Mouse (Mus musculus) heart, adult 2 months (tissue): Measurements from ENCODE around the gene Igfals. TPM values are rescaled to one million over a fixed set of nuclear protein-coding genes. Genes with fewer than 3 reads are reported as not detected.
A peak's percentile ranks its signal among the peaks of the same experiment; 100 is the strongest.

Experiments
- DNase-seq, 2 experiments: peaks; one replicate each; pipeline ENCODE4 v3.0.0; 2021
- H3K27ac ChIP-seq: fragments of 200-600 bp; 2 replicates; pipeline ENCODE4 v1.8.1; 2022
- H3K27me3 ChIP-seq: fragments of 200-500 bp; 2 replicates; pipeline ENCODE4 v1.6.1; 2012; ENCODE audit warnings: mild to moderate bottlenecking, low read length, inconsistent platforms, mixed read lengths; ENCODE audit not compliant: control insufficient read depth, insufficient read depth
- H3K36me3 ChIP-seq: fragments of 200-500 bp; 2 replicates; pipeline ENCODE4 v1.6.1; 2012; ENCODE audit warnings: low read length, inconsistent platforms; ENCODE audit not compliant: control insufficient read depth, insufficient read depth
- H3K4me1 ChIP-seq: fragments of 200-500 bp; 2 replicates; pipeline ENCODE4 v1.6.1; 2011; ENCODE audit warnings: low read length; ENCODE audit not compliant: control insufficient read depth, insufficient read depth
- H3K4me3 ChIP-seq: fragments of 200-600 bp; 2 replicates; pipeline ENCODE4 v1.8.1; 2022
- H3K79me2 ChIP-seq: fragments of 200-500 bp; replicated peaks from 2 replicates; pipeline ENCODE4 v1.6.1; 2012; ENCODE audit warnings: mild to moderate bottlenecking, inconsistent platforms, low read length, moderate library complexity, mixed read lengths; ENCODE audit not compliant: control insufficient read depth, insufficient read depth
- H3K9ac ChIP-seq: fragments of 200-500 bp; 2 replicates; pipeline ENCODE4 v1.6.1; 2012; ENCODE audit warnings: low read depth, mild to moderate bottlenecking, control low read depth, inconsistent platforms, low read length, mixed read lengths
- CTCF ChIP-seq: fragments of 200-600 bp; IDR thresholded peaks from 2 replicates; pipeline ENCODE4 v1.8.1; 2022; ENCODE audit warnings: antibody characterized with exemption, mild to moderate bottlenecking, moderate library complexity
- EP300 ChIP-seq: fragments of 200-500 bp; IDR thresholded peaks from 2 replicates; pipeline ENCODE4 v1.6.1; 2011; ENCODE audit warnings: low read depth, low read length, control low read depth; ENCODE audit not compliant: insufficient read depth
- POLR2A ChIP-seq: fragments of 200-500 bp; IDR thresholded peaks from 2 replicates; pipeline ENCODE4 v1.6.1; 2011; ENCODE audit warnings: mild to moderate bottlenecking, low read depth, low read length, control low read depth; ENCODE audit not compliant: insufficient read depth
- WGBS: fragments of 180-500 bp; shearing (Covaris S2); methylation state at CpG from one replicate; pipeline ENCODE4 v1.1.7; 2018; 5-methylcytosine and 5-hydroxymethylcytosine counted together
- intact Hi-C: fragments of 180-260 bp; cut with DNase I; formaldehyde crosslinking; loops from one replicate; pipeline ENCODE4 v1.15.1; 2025
- polyA plus RNA-seq: library from polyadenylated mRNA; depleted of rRNA; stranded (reverse); fragments of >200 nt; gene quantifications from 2 replicates; pipeline ENCODE4 v1.2.3, GENCODE M21; 2012
- total RNA-seq, 2 experiments: library from RNA; stranded (reverse); gene quantifications; 2 replicates each; pipeline ENCODE4 v1.2.3; 2021

Gene Igfals
- total and polyA plus RNA-seq, 3 experiments: 9.2 to 12.7 (median 11.7) TPM

DNA sequence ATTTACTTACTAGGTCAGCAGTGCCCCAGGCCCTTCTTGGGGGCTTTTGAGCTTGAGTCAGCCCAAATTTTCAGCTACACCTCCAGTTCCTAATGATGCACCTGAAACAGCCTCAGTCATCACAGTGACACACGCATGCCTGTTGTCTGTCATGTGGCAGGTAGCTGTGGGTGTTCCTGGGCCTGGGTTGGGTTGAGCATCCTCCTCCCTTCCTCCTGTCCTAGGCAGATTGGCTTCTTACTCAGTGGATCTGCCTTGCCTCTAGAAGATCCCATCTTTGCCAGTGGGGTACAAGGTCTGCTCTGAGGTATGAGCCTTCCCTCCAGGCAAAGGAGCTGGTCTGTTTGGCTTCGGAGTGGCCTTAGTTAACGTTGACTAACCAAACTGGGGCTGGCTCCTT is 23.1 kb downstream of the Igfals start:
- DNase-seq: no peak
- H3K4me3 ChIP-seq: no peak overlapping the region
- H3K27ac ChIP-seq: no peak overlapping the region
- intact Hi-C loops: no loop called here
- no peaks in the 10 kb centered on the region for H3K27me3 ChIP-seq
- 90% methylated on average over 3 of the region's 3 CpGs for WGBS
- no peaks in the 10 kb centered on the region for H3K79me2 ChIP-seq
- TF ChIP-seq CTCF (no peak), POLR2A (peak; percentile 49), EP300 (0 out of 2 replicates have a peak, but pooled peaks have one; percentile 27)
- H3K36me3 ChIP-seq: no peaks in the 10 kb centered on the region
- H3K4me1 ChIP-seq: peaks cover 10% of the 10 kb centered on the region
- H3K9ac ChIP-seq: no peak overlapping the region

DNA sequence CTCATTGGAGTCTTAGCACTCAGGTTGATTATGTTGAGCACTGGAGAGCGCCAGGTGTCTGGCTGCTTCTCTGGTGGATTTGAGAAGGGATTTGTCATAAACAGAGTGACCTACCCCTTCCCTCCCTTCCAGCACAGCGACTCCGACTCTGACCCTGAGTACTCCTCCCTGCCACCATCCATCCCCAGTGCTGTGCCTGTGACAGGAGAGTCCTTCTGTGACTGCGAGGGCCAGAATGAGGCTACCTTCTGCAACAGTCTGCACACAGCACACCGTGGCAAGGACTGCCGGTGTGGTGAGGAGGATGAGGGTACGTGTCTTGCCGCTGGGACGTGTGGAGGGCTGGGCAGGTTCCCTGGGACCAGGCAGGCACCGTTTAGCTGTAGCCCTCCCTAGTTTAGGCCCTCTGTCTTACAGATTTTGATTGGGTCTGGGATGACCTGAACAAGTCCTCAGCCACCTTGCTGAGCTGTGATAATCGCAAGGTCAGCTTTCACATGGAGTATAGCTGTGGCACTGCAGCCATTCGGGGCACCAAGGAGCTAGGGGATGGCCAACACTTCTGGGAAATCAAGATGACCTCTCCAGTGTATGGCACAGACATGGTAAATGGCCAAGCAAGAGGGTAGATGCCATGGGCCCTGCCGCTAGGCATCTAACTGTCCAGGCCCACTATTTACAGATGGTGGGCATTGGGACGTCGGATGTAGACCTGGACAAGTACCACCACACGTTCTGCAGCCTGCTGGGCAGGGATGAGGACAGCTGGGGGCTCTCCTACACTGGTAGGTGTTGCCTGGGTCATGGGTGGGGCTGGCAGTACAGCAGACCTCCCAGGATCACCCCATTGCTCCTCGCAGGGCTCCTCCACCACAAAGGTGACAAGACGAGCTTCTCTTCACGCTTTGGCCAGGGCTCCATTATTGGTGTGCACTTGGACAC is 24.6 kb downstream of the Igfals start:
- Histone ChIP-seq H3K27me3 (no peaks in the 10 kb centered on the region), H3K9ac (no peak overlapping the region), H3K4me3 (no peak overlapping the region), H3K27ac (no peak overlapping the region), H3K79me2 (no peaks in the 10 kb centered on the region), H3K4me1 (peaks cover 9% of the 10 kb centered on the region), H3K36me3 (no peaks in the 10 kb centered on the region)
- WGBS: 85% methylated on average over 19 of the region's 19 CpGs
- no peak for DNase-seq
- intact Hi-C loops: no loop called here
- TF ChIP-seq POLR2A (peak; percentile 44), EP300 (0 out of 2 replicates have a peak, but pooled peaks have one; percentile 6), CTCF (no peak)

DNA sequence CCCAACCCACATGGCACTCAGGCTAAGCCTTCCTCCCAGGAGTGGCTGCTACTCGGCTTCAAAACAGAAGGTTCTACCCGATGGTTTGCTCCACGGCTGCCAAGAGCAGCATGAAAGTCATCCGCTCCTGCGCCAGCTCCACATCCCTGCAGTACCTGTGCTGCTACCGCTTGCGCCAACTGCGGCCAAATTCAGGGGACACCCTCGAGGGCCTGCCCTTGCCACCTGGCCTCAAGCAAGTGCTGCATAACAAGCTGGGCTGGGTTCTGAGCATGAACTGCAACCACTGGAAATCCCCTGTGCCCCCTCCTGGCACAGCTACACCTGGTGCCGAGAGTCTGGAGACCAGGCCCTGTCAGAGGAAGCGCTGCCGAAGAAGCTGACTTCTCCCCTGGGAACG is 25.5 kb downstream of the Igfals start:
- WGBS: 71% methylated on average over 13 of the region's 13 CpGs
- no peaks in the 10 kb centered on the region for H3K79me2 ChIP-seq
- no peaks in the 10 kb centered on the region for H3K27me3 ChIP-seq
- peaks cover 7% of the 10 kb centered on the region; the same call in 1 of the 2 replicates for H3K4me1 ChIP-seq
- DNase-seq: no peak
- intact Hi-C loops: no loop called here
- H3K36me3 ChIP-seq: no peaks in the 10 kb centered on the region
- no peak overlapping the region for H3K9ac ChIP-seq
- TF ChIP-seq POLR2A (no peak), CTCF (no peak), EP300 (no peak)
- no peak overlapping the region for H3K4me3 ChIP-seq
- no peak overlapping the region for H3K27ac ChIP-seq

DNA sequence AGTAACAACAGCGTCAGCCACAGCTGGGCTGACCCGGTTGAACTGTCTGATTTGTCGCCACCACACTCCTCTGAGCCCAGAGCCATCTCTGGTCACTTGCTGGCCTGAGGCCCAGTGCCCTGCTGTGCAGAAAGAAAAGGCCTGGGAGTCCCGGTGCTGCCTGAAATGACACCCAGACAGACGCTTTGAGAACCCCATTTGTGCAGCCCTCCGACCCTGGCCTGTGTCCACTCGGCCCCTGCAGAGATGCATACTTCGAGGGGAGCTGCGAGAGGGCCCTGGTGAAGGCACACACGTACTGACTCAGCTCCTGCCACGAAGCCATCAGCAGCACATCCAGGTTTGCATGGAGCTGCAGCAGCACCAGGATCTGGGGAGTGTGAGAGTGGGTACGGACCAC is 27.0 kb downstream of the Igfals start:
- H3K79me2 ChIP-seq: no peaks in the 10 kb centered on the region
- intact Hi-C loops: no loop called here
- H3K4me3 ChIP-seq: no peak overlapping the region
- H3K36me3 ChIP-seq: no peaks in the 10 kb centered on the region
- no peak overlapping the region for H3K27ac ChIP-seq
- no peak overlapping the region for H3K9ac ChIP-seq
- no peaks in the 10 kb centered on the region for H3K27me3 ChIP-seq
- peaks cover 5% of the 10 kb centered on the region; the same call in 1 of the 2 replicates for H3K4me1 ChIP-seq
- 84% methylated on average over 12 of the region's 12 CpGs for WGBS
- no peak for DNase-seq
- TF ChIP-seq EP300 (no peak), CTCF (no peak), POLR2A (no peak)

DNA sequence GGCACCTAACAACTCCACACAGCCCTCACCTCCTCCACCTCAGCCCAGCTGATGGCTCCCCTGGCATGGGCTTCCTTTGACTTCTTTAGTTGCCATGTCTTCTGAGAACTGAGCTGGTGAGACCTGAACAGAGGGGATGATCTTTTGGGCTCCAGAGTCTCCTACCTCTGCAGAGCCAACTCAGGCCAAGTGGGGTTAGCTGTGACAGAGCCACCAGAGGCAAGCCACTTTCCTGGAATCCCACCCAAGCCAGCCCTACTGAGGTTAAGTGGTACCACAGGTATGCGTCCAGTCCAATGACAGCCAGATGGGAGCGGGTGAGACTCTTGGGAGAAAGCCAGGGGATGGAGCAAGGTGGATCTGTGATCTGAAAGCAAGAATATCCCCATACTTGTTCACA is 27.5 kb downstream of the Igfals start:
- H3K4me1 ChIP-seq: peaks cover 4% of the 10 kb centered on the region; the same call in 1 of the 2 replicates
- intact Hi-C loops: no loop called here
- no peaks in the 10 kb centered on the region for H3K36me3 ChIP-seq
- no peaks in the 10 kb centered on the region for H3K79me2 ChIP-seq
- no peak overlapping the region for H3K9ac ChIP-seq
- WGBS: 94% methylated on average over 2 of the region's 2 CpGs
- no peak overlapping the region for H3K27ac ChIP-seq
- H3K4me3 ChIP-seq: no peak overlapping the region
- no peaks in the 10 kb centered on the region for H3K27me3 ChIP-seq
- no peak for TF ChIP-seq EP300
- no peak for DNase-seq
